Mouse (Mus musculus): ENCODE data around the gene Ulk1.
"Not testable (repeated sequence)": the region's sequence is repeated elsewhere in the genome, so short reads cannot be mapped to it uniquely, and the experiment has no call there.

Ulk1 gene

GRCm38 (mm10) chr5:110809667-110810325, at the start of gene Ulk1:
Ulk1 (minus strand) TSS chr5:110810097.
- DNase-seq = peak; percentile 100

DNA sequence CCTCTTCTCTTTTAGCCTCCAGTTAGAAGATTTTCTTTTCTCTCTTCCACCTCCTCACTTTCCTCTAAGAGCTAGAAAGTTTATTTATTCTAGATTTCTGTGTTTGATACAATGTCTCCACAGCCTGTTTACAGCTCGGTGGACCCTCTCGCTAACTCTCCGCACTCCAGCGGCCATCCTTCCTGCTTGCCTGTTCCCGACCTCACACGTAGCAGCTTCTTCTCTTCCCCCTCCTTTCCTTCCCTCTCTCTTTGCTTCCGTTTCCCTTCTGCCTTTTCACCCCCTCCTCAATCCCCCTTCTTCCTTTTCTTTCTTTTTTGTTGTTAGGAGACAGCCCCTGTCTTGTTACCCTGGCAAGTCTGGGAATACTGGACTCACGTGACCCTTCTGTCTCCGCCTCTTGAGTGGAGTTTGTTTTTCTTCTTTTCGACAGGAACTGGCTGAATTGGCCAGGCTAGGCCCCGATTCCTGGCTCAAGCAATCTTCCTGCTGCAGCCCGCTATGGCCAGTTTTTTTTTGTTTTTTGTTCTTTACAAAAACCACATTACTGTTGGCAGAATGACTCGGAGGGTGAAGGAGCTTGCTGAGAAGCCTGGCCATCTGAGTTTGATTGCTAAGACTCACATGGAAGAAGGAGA, 49.2 kb upstream of the Ulk1 start:
- peak; percentile 87 for DNase-seq

DNA sequence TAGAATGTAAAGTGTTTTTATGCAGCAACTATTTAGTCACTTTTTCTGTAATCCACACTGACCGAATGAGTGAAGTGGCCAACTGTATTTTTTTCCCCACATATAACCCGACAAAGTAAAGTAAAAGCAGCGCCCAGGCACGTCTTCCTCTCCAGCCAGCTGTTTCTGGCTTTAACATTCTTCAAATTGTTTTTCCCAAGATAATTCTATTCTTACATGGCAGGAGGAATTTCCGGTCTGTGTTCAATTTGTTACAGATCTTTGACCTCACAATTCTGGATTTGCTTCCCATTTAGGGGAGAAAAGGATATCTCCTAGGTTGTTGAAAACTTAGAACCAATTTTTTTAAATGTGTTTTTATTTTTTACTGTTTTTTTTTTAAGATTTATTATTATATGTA, 47.2 kb upstream of the Ulk1 start:
- no peak for DNase-seq

DNA sequence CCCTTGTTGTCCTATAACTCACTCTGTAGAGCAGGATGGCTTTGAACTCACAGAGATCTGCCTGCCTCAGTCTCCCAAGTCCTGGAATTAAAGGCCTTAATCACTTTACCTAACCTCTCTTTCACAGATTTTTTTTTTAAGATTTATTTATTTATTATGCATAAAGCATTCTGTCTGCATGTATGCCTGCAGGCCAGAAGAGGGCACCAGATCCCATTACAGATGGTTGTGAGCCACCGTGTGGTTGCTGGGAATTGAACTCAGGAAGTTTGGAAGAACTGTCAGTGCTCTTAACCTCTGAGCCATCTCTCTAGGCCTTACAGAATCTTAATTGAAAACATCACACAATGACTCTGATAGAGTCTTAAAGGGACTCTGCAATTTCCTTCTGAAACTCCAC, 43.1 kb upstream of the Ulk1 start:
- no peak for DNase-seq

DNA sequence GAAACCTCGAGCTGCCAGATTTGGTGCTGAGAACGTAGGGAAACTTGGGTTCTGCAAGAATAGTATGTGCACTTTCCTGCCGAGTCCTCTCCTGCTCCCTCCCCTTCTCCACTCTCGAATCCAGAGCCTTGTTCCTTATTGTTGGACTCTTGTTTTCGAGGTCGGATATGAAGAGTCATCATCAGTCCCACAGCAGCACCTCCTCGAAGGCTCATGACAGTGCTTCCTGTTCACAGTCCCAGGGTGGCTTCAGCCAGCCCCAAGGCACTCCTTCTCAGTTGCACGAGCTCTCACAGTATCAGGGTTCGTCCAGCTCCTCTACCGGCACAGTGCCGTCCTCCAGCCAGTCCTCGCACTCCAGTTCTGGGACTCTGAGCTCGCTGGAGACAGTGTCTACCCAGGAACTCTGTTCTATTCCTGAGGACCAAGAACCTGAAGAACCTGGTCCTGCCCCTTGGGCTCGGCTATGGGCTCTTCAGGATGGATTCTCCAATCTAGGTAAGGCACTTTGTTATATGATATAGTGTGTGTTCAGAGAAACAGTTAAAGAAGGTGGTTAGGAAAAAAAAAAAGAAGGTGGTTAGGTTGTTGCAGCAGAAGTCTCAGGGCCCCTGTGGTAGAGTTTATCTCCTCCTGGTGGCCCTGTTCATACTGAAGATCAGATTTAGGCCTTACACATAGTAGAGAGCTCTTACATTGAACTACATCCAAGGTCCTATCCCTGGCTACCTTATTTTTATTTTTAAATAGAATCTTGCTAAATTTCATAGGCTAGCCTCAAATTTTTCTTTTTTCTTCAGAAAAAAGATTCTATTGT, 31.4 kb upstream of the Ulk1 start:
- no peak for DNase-seq

GRCm38 (mm10) chr5:110840465-110840864, 30.6 kb upstream of the Ulk1 start:
- DNase-seq = peak; percentile 84

DNA sequence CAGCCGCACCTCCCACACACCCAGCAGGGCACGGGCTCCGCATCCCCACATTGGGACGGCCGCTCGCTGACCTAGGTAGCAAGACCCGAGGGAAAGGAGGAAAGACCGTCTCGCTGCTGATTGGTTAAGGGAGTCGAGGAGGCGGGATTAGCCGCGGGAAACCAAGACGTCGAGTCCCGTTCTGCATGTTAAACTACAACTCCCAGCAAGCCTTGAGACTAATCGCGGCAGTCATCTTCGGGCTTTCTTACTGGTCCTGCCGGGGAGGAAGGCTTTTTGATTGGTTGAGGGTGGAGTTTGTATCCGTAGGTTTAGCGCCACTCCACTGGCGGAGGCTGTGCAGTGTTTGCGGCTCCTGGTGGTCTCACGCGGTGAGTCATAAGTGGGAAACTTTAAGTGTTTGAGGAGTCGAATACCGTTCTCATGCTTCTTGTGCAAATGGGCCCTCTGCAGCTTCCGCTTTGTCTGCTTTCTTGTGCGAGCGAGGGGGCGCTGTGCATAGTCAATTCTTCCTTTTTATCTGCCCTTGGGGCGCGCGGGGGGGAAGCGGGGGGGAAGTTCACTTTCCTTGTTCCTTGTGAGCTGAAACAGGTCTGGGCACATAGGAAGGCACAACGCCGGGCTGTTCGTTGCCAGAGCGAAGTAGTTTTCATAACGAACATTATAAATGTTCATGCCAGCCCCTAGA, 29.9 kb upstream of the Ulk1 start, which contains the start of the genes Hscb and Chek2:
TSS of gene Hscb (minus strand) at position 100 of the 688 bp plus-strand sequence.
TSS of gene Chek2 (plus strand) at position 302 of the 688 bp plus-strand sequence.
- peak; percentile 99 for DNase-seq

- no peak for DNase-seq
These were observed 29.3 kb upstream of the Ulk1 start for GRCm38 (mm10) chr5:110839038-110839677.

DNA sequence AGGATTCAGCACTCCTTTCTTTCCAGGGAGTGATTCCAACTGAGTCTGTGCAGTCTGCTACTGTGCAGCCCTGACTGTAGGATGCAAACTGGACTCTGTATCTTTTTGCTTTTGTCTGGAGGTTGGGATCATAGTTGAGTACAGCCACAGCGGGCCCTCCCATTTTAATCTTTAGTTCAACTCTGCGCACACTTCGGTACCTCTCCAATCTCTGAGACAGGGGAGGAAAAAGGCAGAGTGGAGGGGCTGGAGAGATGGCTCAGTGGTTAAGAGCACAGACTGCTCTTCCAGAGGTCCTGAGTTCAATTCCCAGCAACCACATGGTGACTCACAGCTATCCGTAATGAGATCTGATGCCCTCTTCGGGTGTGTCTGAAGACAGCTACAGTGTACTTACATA, 28.1 kb upstream of the Ulk1 start:
- DNase-seq = not testable (repeated sequence)

GRCm38 (mm10) chr5:110835959-110836358, 26.1 kb upstream of the Ulk1 start:
- DNase-seq = peak; percentile 80

DNA sequence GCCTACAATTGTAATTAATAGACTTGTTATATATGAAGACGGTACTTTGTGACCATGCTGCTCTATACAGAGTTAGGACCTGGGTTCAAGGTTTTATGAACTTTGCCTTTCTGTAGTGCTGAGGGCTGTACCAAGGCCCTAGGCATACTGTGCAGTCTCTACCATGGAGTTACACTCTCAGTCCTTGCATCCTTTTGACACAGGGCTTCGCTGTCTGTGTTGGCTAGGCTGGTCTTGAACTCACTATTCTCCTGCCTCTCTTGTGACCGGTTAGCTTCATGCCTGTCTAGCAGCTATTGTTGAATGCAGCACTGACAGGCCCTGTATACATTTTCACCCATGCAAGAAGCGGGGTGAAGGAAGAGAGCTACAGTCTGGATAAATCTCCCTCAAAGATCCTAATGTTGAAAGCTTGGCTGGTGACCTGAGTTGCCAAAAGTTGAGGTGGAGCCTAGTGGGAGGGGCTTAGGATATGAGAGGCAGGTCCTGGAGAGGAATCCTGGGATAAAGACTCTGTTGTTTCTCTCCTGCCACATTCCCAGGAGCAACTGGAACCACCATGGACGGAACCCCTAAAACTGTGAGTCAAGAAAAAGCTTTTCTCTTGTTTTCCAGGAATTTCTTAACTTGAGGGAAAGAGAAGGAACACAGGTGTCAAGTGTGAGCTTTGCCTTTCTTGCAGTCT, 21.3 kb upstream of the Ulk1 start:
- no peak for DNase-seq

DNA sequence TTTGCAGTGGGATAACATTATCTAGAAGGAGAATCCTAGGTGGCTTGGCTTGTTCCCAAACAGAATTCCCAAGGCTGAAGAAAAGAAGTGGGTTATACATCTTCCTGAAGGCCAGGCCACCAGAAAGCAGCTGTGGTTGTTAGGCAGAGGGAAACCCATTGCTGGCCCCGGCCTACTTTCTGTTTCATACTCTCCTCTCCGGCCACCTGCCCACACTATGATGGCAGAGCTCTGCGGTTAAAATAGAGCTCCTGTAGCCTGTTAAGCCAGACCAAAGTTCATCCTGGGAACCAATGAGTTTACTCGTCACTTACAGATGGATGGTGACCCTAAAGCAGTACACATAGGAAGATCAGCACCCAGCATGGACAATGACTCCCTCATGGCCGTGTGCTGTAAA, 17.7 kb upstream of the Ulk1 start:
- no peak for DNase-seq

DNA sequence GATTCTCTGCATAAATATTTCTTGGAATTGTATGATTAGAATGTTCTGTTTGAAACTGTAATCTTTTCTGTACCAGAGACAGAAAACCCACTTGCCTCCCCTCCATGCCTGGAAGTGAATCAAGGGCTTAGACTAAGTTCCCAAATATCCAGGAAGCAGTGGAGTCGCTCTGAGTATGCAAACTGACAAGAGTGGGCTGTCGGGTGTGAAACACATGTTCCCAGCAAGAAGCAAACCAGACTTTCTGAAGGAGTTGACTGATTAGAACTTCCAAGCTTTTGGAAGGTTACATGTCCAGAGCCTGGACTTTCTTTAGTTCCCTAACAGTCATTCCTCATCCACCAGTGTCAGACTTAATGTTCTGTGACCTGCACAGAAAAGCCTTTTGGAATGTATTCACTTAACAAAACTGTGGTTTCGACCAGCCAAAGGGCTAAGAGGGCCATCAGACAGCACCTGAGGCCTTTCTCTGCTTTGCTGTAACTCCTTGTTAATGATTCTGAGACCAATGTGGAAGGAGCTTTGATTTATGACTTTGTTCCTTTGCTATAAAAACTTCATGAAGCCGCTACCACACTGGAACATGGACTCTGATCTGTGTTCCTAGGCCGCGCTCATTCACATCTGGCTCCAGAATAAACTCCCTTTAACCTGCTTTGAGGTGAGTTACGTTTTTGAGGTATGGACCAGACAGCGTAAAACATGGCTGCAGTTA, 17.0 kb upstream of the Ulk1 start:
- DNase-seq = no peak

DNA sequence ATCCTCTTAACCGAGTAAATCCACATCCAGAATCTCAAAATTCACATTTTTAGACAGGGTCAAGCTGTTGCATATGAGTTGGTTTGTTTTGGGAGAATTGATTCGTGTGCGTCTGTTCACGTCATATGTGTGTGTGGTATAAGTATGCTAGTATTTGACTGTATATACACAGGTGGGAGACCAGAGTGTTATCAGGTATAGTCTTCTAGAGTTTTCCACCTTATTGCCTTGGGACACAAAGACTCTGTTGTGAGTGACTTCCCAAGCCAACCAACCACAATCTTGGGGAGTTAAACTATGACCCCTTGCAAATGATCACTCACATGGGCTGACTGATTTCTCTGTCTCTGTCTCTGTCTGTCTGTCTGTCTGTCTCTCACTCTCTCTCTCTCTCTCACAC, 14.5 kb upstream of the Ulk1 start:
- DNase-seq = no peak

DNA sequence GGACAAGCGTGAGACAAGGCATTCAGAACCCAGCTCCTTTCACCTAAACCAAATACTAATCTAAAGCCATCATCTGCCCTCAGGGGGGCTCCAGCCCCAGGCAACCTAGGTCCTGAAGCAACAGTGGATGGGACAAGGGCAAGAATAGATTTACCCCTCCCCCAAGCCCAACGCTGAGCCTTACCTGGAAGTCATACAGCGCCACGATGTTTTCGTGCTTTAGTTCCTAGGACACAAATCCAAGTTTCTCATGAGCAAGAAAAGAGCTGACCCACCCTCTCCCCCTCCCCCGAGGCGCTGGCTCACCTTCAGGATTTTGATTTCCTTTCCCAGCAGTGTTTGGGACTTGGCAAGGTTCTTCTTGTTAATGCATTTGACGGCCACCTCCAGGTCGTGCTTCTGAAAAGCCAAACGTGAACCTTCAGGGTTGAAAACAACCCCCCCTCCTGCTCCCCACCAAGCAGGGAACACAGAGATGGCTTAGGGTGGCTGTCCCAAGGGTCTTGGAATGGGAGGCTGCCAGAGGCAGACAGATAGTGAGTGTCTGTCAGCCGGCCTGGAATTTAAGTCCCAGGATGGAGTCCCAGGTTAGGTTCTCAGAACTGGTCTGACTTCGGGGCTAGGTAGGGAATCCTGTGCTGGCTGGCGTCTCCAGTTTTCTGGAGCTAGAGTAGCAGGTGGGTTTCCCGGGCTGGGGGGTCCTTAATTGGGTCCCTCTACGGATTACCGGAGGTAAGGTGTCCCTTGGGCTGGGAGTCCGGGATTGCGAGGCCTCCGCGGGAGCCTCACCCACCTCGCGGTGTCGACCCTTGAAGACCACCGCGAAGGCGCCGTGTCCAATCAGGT, 853 bp downstream of the Ulk1 start:
- peak; percentile 41 for DNase-seq

GRCm38 (mm10) chr5:110808061-110808631, 1.8 kb downstream of the Ulk1 start:
- peak; percentile 96 for DNase-seq

- no peak for DNase-seq
These were observed 2.4 kb downstream of the Ulk1 start for GRCm38 (mm10) chr5:110807453-110807852.

DNA sequence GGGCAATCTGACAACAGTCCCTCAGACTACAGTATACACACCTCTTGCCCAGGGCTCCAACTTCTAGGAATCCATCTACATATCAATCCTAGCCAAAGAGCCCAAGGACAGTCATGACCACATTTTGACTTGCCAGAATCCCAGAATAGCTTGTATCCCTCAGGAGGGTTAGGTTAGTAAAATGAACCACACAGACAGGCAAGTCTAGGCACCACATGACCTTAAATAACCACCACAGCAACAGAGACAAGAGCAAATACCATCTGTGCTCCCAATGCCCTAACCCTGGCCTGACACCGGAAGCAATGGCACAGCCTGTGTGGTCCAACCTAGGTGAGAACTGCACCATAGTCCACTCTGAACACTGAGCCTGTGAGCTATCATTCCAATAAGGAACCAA, 3.2 kb downstream of the Ulk1 start:
- no peak for DNase-seq

DNA sequence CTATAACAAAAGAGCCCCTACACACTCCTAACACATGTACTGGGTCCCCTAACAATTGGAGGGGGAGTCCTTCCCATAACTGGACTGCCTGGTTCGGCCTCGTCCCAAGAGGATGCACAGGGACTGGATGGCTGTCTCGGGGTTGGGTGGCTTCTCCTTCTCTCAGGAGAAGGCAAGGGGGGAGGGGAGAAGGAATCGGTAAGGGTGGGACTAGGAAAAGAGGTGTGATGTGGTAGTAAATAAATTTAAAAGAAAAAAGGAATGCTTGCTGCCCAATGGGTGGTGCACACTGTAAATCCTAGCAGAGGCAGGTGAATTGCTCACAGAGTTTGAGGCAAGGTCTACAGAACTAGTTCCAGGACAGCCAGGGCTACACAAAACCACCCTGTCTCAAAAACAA, 3.7 kb downstream of the Ulk1 start:
- DNase-seq = no peak
